Mouse (Mus musculus) small intestine, adult 2 months (tissue): Measurements from ENCODE around the gene Pkp3.

Experiments used
- CTCF ChIP-seq: fragments of 200-500 bp; IDR thresholded peaks from 2 replicates; pipeline ENCODE4 v1.5.1; 2012; ENCODE audit warnings: low read depth, mild to moderate bottlenecking, control low read depth, inconsistent platforms, low read length, moderate library complexity, mixed read lengths; ENCODE audit not compliant: insufficient replicate concordance, insufficient read length; ENCODE audit errors: extremely low read depth
- POLR2A ChIP-seq: fragments of 200-500 bp; IDR thresholded peaks from 2 replicates; pipeline ENCODE4 v1.6.1; 2012; ENCODE audit warnings: low read depth, mild to moderate bottlenecking, control low read depth, inconsistent platforms, low read length, moderate library complexity

DNA sequence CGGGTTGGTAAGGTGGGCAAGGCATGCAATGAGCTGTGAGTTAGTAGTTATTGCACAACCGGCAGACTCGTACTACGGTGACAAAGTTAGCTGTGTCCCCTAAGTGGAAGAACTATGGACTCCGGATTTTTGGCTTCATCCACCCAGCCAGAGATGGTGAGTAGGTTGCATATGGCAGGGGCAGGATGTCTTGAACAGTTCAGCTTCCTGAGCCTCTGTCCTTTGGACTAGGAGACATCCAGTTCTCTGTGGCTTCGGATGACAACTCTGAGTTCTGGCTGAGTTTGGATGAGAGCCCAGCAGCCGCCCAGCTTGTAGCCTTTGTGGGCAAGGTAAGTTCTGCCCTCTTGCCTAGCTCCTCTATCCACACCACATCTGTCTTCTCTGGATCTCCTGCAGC lies 13.4 kb upstream of the Pkp3 start:
- TF ChIP-seq POLR2A (no peak), CTCF (no peak)
